Mouse (Mus musculus) megakaryocyte, embryonic 14.5 days (primary cell): ENCODE results near the gene Spryd3. TPM values are rescaled to one million over a fixed set of nuclear protein-coding genes. Genes with fewer than 3 reads are reported as not detected.

Experiments
- H3K27me3 ChIP-seq: replicated peaks from 2 replicates; pipeline ENCODE3; 2012; ENCODE audit warnings: inconsistent platforms
- H3K36me3 ChIP-seq: replicated peaks from 2 replicates; pipeline ENCODE3; 2012; ENCODE audit warnings: low read length, inconsistent platforms, mixed read lengths
- H3K4me1 ChIP-seq: 2 replicates; pipeline ENCODE4 v1.6.1; 2012; ENCODE audit warnings: inconsistent platforms
- H3K4me3 ChIP-seq: replicated peaks from 2 replicates; pipeline ENCODE3; 2012; ENCODE audit warnings: moderate library complexity, mild to moderate bottlenecking, inconsistent platforms
- H3K9me3 ChIP-seq: 2 replicates; pipeline ENCODE4 v1.6.1; 2012; ENCODE audit warnings: inconsistent platforms
- FLI1 ChIP-seq: IDR thresholded peaks from 2 replicates; pipeline ENCODE4 v1.6.1; 2012; ENCODE audit warnings: low read length, inconsistent platforms, mixed read lengths
- GATA1 ChIP-seq: IDR thresholded peaks from 3 replicates; pipeline ENCODE4 v1.6.1; 2012; ENCODE audit warnings: mixed read lengths, low read length, inconsistent platforms, borderline replicate concordance
- polyA plus RNA-seq: library from polyadenylated mRNA; stranded (reverse); fragments of >175 nt; gene quantifications from 2 replicates; pipeline ENCODE4 v1.2.3, GENCODE M21; 2012; ENCODE audit warnings: low replicate concordance; ENCODE audit not compliant: insufficient read depth

Spryd3 gene
- polyA plus RNA-seq, 1 experiment: 25.9 TPM

DNA sequence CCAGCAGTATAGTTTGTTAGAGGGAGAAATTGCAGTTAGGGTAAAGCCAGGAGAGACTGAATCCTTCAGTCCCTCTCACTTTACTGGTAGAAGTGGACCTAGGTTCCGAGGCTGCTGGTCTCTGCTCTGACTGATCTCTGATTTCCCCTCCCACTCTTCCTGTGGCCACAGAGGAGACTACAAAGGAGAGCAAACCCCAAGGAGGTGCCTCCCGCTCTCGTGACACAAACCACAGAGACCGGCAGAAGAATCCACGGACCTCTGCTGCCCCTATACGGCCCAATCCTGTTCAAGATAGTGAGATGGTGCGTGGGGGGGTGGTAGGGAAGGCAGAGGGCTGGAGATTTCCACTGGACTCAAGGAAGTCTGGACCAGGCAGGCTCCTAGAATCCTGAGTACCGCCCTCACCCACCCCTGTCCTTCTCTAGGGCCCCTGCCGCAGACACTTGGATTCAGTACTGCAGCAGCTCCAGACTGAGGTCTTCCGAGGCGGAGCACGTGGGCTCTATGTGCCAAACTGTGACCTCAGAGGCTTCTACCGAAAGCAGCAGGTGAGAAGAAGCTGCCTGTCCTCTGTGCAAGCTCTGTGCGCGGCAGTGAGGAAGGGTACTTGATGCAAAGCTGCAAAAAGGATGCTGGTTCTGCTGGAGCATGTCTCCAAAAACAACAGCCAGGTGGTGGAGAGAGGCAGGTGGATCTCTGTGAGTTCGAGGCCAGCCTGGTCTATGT lies 11.8 kb upstream of the Spryd3 start:
- no peak for TF ChIP-seq FLI1
- no peak for TF ChIP-seq GATA1
- peaks cover 77% of the 10 kb centered on the region for H3K4me1 ChIP-seq
- peaks cover 30% of the 10 kb centered on the region for H3K27me3 ChIP-seq
- peaks cover 2% of the 10 kb centered on the region for H3K36me3 ChIP-seq
- peak overlapping the region; percentile 62 for H3K4me3 ChIP-seq
- H3K9me3 ChIP-seq: no peaks in the 10 kb centered on the region

- Histone ChIP-seq H3K36me3 (no peaks in the 10 kb centered on the region), H3K4me3 (no peak overlapping the region), H3K9me3 (no peaks in the 10 kb centered on the region), H3K27me3 (peaks cover 39% of the 10 kb centered on the region), H3K4me1 (peaks cover 75% of the 10 kb centered on the region)
- TF ChIP-seq GATA1: no peak
- no peak for TF ChIP-seq FLI1
Observed at GRCm38 (mm10) chr15:102146882-102147281, 10.8 kb upstream of the Spryd3 start.

DNA sequence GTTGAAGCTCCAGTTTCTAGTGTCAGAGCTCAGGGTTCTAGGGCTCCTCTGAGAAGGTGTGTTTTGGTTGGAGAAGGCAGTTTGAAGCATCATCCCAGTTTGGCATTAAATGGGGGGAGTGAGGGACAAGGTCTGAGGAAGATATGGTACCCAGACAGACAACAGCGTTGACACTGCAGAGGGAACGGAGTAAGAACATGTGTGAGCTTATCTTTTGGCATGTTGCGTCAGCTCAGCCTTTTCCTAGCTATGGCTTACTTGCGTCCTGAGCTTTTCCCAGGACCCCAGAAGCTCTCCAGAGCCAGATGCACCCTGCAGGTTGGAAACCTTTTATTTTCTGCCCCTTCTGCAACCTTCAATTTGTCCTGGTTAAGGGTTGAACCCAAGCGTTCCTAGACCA lies 10.1 kb upstream of the Spryd3 start:
- no peak for TF ChIP-seq GATA1
- no peak for TF ChIP-seq FLI1
- H3K4me1 ChIP-seq: peaks cover 72% of the 10 kb centered on the region
- no peaks in the 10 kb centered on the region for H3K36me3 ChIP-seq
- H3K27me3 ChIP-seq: peaks cover 43% of the 10 kb centered on the region
- no peaks in the 10 kb centered on the region for H3K9me3 ChIP-seq
- no peak overlapping the region for H3K4me3 ChIP-seq

- Histone ChIP-seq H3K36me3 (no peaks in the 10 kb centered on the region), H3K4me1 (peaks cover 65% of the 10 kb centered on the region)
Observed at GRCm38 (mm10) chr15:102145330-102145729, 9.3 kb upstream of the Spryd3 start.

DNA sequence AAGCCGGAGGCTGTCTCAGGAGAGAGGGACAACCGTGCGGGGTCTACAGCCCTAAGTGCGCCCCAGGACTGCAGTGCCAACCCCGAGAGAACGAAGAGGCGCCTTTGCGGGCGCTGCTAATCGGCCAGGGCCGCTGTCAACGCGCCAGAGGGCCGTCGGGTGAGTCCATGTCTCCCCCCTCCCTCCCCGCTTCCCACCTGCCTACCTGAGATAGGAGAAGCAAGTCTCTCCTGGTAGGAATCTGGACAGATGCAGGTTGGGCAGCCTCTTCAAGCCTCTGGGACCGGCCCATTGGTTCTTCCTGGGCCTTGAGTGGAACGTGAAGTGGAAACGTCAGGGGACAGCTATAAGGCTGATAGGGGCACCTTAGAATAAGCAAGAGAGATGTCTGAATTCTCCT lies 8.7 kb upstream of the Spryd3 start:
- Histone ChIP-seq H3K4me1 (peaks cover 59% of the 10 kb centered on the region), H3K4me3 (no peak overlapping the region), H3K9me3 (no peaks in the 10 kb centered on the region), H3K27me3 (peaks cover 43% of the 10 kb centered on the region), H3K36me3 (no peaks in the 10 kb centered on the region)
- no peak for TF ChIP-seq FLI1
- no peak for TF ChIP-seq GATA1

More at GRCm38 (mm10) chr15:102145330-102145729, 9.3 kb upstream of the Spryd3 start:
- no peak overlapping the region for H3K4me3 ChIP-seq
- TF ChIP-seq FLI1: no peak
- TF ChIP-seq GATA1: no peak
- H3K9me3 ChIP-seq: no peaks in the 10 kb centered on the region
- peaks cover 43% of the 10 kb centered on the region for H3K27me3 ChIP-seq

- Histone ChIP-seq H3K9me3 (no peaks in the 10 kb centered on the region), H3K36me3 (no peaks in the 10 kb centered on the region), H3K27me3 (peaks cover 43% of the 10 kb centered on the region), H3K4me3 (no peak within 1 kb of the TSS), H3K4me1 (peaks cover 54% of the 10 kb centered on the region)
- no peak for TF ChIP-seq GATA1
- no peak for TF ChIP-seq FLI1
Observed at GRCm38 (mm10) chr15:102144274-102144711, 8.3 kb upstream of the Spryd3 start, which contains the start of gene Igfbp6. Igfbp6 (plus strand) TSS chr15:102144362.

DNA sequence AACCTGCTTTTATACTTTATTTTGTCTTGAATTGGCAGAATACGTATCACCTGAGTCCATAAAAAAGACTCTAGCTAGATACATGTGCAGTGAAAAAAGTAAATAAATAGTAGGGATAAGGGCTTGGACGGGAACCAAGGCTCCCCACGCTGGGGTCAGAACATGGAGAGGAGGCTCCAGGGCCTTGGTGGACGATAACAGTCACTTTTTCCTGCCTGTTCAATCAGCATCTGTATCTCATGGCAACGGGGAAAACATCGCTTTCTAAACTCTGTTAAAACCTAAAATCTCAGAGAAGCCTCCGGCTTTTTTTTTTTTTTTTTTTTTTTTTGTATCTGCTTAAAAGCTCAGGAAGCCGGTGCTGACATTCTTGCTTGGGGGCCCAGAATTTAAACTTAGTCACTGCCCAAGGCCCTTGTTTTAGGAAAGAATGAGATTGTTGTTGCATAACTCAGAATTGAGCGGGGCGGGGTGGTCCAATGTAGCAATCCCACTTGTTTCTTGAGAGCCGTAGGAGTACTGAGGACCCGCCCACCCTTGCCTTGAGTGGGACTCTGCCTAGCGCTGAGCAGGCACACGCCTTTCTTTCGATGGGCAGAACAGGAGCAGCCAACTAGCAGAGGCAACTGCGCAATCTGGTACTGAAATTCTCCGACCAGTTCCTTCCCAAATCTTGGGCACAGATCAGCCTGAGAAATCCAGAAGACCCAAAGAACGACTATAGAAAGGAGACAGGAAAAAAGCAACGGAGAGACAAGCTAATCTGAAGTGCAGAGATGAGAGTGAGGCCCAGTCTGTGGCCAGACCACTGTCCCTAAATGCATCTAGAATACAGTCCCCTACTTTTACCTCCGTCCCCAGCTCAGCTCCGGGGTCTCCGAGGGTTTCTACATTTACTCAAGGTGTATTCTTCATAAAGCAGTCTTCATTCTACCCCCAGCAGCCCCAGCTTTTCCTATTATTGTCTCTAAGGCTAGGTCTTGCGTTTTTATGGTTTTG lies 7.2 kb upstream of the Spryd3 start:
- TF ChIP-seq GATA1: no peak
- no peak for TF ChIP-seq FLI1
- H3K36me3 ChIP-seq: no peaks in the 10 kb centered on the region
- H3K27me3 ChIP-seq: peaks cover 43% of the 10 kb centered on the region
- peaks cover 45% of the 10 kb centered on the region for H3K4me1 ChIP-seq
- no peak overlapping the region for H3K4me3 ChIP-seq
- H3K9me3 ChIP-seq: no peaks in the 10 kb centered on the region

- TF ChIP-seq GATA1 (no peak), FLI1 (no peak)
- no peak overlapping the region for H3K4me3 ChIP-seq
- no peaks in the 10 kb centered on the region for H3K36me3 ChIP-seq
- H3K9me3 ChIP-seq: no peaks in the 10 kb centered on the region
- H3K27me3 ChIP-seq: peaks cover 42% of the 10 kb centered on the region
- peaks cover 39% of the 10 kb centered on the region for H3K4me1 ChIP-seq
Observed at GRCm38 (mm10) chr15:102141120-102141519, 5.1 kb upstream of the Spryd3 start.

DNA sequence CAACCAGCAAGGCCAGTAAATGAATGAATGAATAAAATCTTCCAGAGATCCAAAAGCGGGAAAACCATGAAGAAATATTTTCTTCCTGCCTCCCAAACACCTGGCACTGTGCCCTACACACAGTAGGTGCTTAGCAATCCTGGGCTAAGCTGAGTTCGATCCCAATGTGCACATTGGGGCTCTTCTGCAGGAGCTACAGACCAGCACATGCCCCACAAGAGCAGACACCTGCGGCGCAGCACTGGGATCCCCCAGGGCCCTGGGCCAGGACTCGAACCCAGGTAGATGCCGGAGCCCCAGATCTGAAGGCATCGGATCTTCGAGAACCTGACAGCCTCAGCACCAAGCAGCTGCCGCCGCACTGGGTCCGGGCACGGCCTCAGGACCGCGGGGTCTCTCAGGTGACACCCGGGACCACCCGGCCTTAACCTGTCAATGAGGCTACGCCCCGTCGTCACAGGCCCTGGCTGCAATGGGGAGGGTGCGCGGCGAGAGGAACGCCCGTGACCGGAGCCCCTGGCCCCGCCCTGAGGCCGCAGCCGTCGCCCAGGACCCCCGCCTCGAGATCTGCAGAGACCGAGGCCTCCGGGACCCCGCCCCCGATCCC lies 409 bp downstream of the Spryd3 start:
- no peaks in the 10 kb centered on the region for H3K9me3 ChIP-seq
- H3K4me1 ChIP-seq: peaks cover 26% of the 10 kb centered on the region
- H3K27me3 ChIP-seq: no peaks in the 10 kb centered on the region
- H3K4me3 ChIP-seq: peak overlapping the region; percentile 97
- peaks cover 31% of the 10 kb centered on the region for H3K36me3 ChIP-seq
- no peak for TF ChIP-seq FLI1
- TF ChIP-seq GATA1: no peak
